Mouse (Mus musculus) cerebellum, postnatal 14 days (tissue): ENCODE results near the gene Cracr2b.

Experiments used
- DNase-seq, 2 experiments: peaks; one replicate each; pipeline ENCODE4 v3.0.0; 2021; ENCODE audit warnings: mixed read lengths in 2 of 2

The Cracr2b gene

GRCm38 (mm10) chr7:141454967-141455551 lies 5.8 kb upstream of the Cracr2b start, which contains the start of gene Pnpla2:
Gene Pnpla2, plus strand, starts transcription at chr7:141455198.
- peak; percentile 93 to 95 for DNase-seq

DNA sequence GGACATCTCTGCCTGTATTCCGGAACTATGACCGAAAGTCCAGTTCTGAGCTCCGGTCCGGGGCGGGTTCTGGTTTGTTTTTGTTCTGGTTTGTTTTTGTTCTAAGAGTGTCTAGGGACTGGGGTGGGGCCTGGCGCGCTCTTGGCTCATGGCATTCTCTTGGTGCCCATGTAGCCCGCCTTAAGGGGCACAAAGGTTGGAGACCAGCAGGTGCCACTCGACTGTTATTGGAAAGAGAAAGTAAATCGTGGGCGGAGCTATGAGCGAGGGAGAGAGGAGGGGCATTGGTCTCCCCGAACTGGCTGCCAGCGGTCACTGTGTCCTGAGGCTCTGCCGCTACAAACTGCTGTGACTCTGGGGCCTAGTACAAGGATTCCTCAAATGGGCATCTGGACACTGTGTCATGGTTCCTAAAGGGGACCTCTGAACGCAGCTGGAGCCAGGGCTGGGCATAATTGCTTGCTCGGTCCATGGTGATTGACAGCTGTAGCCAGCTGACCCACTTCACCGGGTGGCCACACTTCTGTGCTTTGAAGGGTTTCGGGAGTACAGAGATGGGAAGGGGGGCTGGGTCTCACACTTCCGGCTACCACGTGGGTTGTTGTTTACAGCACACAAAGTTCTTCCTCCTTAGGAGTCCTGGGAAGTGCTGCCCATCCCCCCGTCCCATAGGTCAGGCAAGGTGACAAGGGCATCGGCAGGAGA lies 5.1 kb upstream of the Cracr2b start:
- peak; percentile 65 to 70 for DNase-seq

DNA sequence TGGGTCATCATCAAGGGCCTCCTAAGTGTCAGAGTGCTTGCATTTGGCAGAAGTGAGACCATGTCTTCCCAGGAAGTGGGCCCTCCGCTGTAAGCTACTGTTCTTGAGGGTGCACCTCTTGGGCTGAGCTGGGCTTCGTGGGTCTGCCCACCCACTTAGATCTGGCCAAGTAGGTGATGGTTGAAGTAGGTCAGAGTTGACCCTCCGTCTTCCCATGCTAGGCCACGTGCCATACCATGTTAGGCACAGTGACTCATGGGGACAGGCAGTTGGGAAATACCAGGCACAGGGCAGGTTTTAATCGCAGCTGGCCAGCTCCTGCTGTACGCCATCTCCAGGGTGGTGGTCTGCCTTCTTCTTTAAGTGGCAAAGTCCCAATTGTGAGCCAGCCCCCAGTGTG lies 4.2 kb upstream of the Cracr2b start:
- no peak for DNase-seq

DNA sequence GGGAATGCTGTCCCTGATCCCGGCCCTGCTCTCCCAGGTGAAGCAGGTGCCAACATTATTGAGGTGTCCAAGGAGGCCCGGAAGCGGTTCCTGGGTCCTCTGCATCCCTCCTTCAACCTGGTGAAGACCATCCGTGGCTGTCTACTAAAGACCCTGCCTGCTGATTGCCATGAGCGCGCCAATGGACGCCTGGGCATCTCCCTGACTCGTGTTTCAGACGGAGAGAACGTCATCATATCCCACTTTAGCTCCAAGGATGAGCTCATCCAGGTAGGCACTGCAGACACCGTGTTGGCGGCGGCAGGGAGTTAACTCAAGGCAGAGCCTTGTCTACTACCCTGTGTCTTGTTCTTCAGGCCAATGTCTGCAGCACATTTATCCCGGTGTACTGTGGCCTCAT lies 3.7 kb upstream of the Cracr2b start:
- peak in 1 of 2 experiments; percentile 22 for DNase-seq

DNA sequence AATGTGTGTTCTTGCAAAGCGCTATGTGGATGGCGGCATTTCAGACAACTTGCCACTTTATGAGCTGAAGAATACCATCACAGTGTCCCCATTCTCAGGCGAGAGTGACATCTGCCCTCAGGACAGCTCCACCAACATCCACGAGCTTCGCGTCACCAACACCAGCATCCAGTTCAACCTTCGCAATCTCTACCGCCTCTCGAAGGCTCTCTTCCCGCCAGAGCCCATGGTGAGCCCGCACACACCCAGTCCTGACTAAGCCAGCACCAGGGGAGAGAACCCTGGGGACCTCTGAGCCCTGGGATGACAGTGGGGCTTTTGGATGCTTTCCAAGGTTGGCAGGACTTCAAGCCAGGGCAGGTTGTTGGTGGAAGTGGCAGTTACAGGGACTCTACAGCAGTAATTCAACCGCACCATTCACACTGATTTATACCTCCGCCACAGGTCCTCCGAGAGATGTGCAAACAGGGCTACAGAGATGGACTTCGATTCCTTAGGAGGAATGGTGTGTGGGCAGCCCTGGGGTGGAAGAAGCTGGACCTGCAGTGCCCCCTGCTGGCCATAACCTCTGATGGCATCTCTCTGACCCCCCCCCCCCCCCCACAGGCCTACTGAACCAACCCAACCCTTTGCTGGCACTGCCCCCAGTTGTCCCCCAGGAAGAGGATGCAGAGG lies 2.8 kb upstream of the Cracr2b start:
- DNase-seq = peak; percentile 52 to 77

GRCm38 (mm10) chr7:141458661-141459060 lies 2.2 kb upstream of the Cracr2b start:
- no peak for DNase-seq

- peak; percentile 73 to 74 for DNase-seq
Measured at GRCm38 (mm10) chr7:141459301-141459711, 1.6 kb upstream of the Cracr2b start.

- peak in 1 of 2 experiments; percentile 15 for DNase-seq
Measured at GRCm38 (mm10) chr7:141460001-141460390, 898 bp upstream of the Cracr2b start.

GRCm38 (mm10) chr7:141461521-141462332 lies 833 bp downstream of the Cracr2b start:
- DNase-seq = peak; percentile 18 to 27

GRCm38 (mm10) chr7:141462333-141462821 lies 1.5 kb downstream of the Cracr2b start:
- peak; percentile 22 to 42 for DNase-seq

DNA sequence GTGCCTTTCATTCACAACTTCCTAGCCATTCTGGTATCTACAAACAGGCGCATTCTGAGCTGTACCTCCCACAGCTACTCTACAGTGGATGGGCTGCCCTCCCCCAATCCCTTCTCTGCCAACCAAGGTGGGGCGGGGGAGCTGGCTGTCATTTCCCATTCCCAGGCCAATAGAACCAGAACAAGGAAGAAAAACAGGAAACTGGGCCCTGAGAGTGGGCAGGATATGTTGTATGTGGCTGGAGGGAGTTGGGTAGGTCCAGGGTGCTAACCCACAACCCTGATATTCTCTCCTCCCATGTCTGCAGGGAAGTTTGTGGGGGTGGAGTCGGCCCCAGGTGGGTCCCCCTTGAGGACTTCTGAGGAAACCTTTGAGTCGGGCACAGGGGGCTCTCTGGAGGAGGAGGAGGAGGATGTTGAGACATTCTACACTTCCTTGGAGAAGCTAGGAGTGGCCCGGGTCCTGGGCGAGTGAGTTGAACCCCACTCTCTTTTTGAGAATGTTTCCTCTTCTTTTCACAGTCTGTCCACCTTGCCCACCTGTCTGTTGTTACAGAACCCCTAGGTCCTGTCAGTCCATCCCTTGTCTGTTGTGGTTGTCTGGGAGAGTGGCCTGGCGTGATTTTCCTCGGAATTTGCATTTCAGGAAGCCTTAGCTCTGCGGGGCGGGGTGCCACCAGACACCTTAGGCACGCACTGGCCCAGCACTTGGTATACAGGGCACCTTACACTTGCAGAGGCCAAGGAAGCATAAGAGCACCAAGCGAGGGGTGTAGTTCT lies 3.1 kb downstream of the Cracr2b start:
- peak; percentile 18 to 42 for DNase-seq

DNA sequence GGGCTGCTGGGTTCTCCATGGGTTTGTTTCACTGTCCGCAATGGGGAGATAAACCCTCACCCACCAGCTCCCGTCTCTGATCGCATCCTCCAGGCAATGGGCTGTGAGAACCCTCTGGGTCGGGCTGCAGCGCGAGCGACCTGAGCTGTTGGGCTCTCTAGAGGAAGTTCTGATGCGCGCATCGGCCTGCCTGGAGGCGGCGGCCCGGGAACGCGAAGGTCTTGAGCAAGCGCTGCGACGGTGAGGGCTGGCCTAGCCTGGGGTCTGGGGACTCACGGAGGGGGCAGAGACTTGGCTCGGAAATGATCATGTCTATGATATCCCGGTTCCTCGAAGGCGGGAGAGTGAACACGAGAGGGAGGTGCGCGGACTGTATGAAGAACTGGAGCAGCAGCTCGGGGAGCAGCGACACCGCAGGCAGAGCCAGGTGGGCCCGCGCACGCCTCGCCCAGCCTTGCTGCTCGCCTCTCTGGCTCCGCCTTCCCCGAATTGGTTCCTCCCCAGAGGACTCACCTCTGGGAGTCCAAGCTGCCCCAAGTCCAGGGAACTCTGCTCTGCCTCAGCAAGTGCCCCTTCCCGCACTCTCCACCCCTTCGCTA lies 3.8 kb downstream of the Cracr2b start:
- peak; percentile 28 to 37 for DNase-seq

- no peak for DNase-seq
Measured at GRCm38 (mm10) chr7:141465388-141466044, 4.6 kb downstream of the Cracr2b start.

DNA sequence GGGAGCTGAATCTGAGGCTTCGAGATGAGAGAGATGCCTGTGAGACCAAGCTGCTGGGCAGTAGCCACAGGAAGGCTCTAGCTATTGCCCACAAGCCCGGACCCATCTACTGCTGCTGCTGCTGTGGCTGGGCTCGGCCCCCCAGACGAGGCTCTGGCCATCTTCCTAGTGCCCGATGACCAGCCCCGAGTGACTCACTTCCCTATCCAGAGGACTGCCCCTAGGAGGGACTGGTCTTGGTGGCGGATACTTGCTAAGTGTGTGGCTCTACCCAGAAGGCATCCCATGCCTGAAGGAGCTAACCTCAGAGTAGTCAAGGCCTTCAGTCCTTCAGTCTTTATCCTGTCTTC lies 5.1 kb downstream of the Cracr2b start:
- DNase-seq = no peak

GRCm38 (mm10) chr7:141466607-141467148 lies 5.8 kb downstream of the Cracr2b start:
- DNase-seq = peak in 1 of 2 experiments; percentile 25

- DNase-seq = peak; percentile 66 to 69
Measured at GRCm38 (mm10) chr7:141467230-141468030, 6.5 kb downstream of the Cracr2b start, which contains the start of gene Cd151. Gene Cd151, plus strand, starts transcription at chr7:141467392.

DNA sequence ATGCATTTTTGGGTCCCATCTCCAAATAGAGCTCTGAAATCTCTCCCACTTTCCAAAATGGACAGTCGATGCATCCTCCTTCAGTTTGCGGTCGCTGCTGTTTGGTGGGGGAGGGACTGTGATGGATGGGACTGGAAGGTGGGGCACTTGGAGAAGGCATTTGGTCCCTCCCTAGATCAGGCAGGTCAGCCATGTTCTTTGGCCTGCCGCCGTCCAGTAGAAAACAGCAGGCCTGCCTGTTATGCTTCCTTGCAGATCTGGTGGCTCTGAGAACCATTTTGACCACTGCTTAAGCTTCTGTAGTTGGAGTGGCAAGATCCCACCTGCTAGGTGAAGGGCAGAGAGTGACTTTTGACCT lies 7.2 kb downstream of the Cracr2b start:
- DNase-seq = peak in 1 of 2 experiments; percentile 9

GRCm38 (mm10) chr7:141468522-141469211 lies 7.8 kb downstream of the Cracr2b start:
- peak; percentile 51 to 60 for DNase-seq

GRCm38 (mm10) chr7:141469352-141469751 lies 8.5 kb downstream of the Cracr2b start:
- DNase-seq = no peak
